Mouse (Mus musculus): ENCODE measurements around the gene Sgta. TPM values are rescaled to one million over a fixed set of nuclear protein-coding genes. Genes with fewer than 3 reads are reported as not detected.
A peak's percentile ranks its signal among the peaks of the same experiment; 100 is the strongest.
"Not testable (repeated sequence)": the region's sequence is repeated elsewhere in the genome, so short reads cannot be mapped to it uniquely, and the experiment has no call there.

Gene Sgta
- polyA plus RNA-seq, 1 experiment from 2014 or later = 331 TPM

DNA sequence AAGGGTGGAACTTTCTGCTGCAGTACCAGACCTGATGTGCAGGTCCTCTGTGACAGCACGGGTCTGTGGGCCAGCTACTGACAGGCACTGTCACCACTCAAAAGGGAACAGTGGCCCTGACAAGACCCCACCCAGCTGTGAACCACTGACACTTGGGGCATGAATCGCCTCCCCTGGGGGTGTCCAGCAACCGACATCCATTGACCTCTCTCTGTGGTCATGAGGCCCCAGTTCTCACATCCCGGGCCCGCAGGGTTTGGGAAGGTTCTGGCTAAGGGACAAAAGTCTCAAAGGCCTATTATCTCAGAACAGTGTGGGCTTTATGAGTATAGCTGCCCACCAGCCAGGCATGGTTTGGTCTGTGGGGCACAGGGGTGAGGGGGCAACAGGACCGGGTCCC is 4.8 kb downstream of the Sgta start:
- H3K36me3 ChIP-seq = peaks cover 20% of the 10 kb centered on the region

DNA sequence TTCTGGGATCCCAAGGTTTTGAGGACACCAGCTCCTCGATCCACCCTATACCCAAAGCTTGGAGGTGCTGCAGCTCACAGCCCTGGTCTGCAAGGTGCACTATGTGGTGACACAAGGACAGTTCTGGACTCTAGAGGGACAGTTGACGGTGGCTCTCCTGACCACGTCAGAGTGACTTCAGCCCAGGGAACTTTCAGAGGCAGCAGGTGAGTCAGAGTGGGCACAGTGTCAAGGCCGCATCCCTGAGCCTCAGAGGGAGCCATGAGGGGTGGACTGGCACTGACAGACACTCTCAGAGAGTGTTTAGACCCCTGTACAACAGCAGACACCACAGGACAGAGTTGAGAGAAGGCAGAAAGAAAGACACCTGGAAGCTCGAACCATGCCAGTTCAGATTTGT is 7.4 kb downstream of the Sgta start:
- no peak for ATAC-seq (ENCODE audit: low FRiP score, low read depth)
- Histone ChIP-seq H3K27ac (replicated peaks) (no peak overlapping the region), H3K9me3 (no peaks in the 10 kb centered on the region), H3K4me2 (no peak overlapping the region), H3K4me3 (no peak overlapping the region), H3K4me1 (replicated peaks) (peaks cover 13% of the 10 kb centered on the region), H3K27me3 (no peaks in the 10 kb centered on the region), H3K9ac (no peak overlapping the region), H3K36me3 (peaks cover 45% of the 10 kb centered on the region)
- 93% methylated on average over 5 of the region's 5 CpGs for WGBS

More for the DNA sequence above, 4.8 kb downstream of the Sgta start:
- no peaks in the 10 kb centered on the region for H3K9me3 ChIP-seq
- WGBS = 81% methylated on average over 6 of the region's 6 CpGs
- H3K4me1 ChIP-seq (replicated peaks) = peaks cover 34% of the 10 kb centered on the region
- no peaks in the 10 kb centered on the region for H3K27me3 ChIP-seq
- no peak overlapping the region for H3K9ac ChIP-seq
- no peak overlapping the region for H3K4me2 ChIP-seq
- no peak for ATAC-seq (ENCODE audit: low FRiP score, low read depth)
- H3K27ac ChIP-seq (replicated peaks) = no peak overlapping the region
- no peak overlapping the region for H3K4me3 ChIP-seq

DNA sequence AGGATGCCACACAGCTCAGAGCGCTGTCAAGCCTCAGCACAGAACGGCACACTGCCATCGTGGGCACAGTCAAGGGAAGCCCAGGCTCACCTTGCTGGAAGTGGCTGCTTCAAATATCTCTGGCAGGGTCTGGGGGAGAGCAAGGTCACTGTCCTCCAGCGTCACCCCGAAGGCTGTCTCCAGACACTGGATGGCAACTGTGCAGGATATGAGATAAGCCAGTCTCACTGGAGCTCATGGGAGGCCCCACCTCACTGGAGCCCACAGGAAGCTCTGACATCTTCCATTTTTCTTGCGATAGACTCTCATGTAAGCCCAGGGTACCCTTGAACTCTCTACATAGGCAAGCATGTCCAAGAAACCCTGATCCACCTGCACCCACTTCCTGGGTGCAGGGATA is 8.8 kb downstream of the Sgta start:
- no peak overlapping the region for H3K4me2 ChIP-seq
- H3K4me3 ChIP-seq = no peak overlapping the region
- no peaks in the 10 kb centered on the region for H3K27me3 ChIP-seq
- ATAC-seq (ENCODE audit: low FRiP score, low read depth) = no peak
- H3K36me3 ChIP-seq = peaks cover 59% of the 10 kb centered on the region
- H3K4me1 ChIP-seq (replicated peaks) = no peaks in the 10 kb centered on the region; the same call in 1 of the 2 replicates
- H3K27ac ChIP-seq (replicated peaks) = no peak overlapping the region
- 96% methylated on average over 6 of the region's 6 CpGs for WGBS
- H3K9me3 ChIP-seq = no peaks in the 10 kb centered on the region
- no peak overlapping the region for H3K9ac ChIP-seq

DNA sequence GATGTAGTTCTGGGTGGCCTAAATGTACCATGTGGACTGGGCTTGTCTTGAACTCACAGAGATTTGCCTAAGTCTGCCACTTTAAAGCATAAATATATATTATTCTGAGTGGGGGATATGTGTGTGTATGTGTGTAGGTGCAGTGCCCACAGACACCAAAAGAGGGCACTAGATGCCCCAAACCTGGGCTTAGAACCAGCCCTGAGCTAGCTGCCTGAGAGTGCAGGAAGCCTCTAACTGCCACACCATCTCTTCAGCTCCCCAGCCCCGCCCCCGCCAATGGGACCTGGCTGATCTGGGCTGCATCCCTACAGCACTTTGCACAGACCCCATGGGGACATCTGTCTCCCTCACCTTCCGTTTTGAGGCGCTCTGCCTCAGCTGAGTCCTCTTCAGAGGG is 9.3 kb downstream of the Sgta start:
- H3K9me3 ChIP-seq = no peaks in the 10 kb centered on the region
- WGBS = 87% methylated on average over 4 of the region's 4 CpGs
- H3K9ac ChIP-seq = no peak overlapping the region
- H3K27ac ChIP-seq (replicated peaks) = no peak overlapping the region
- H3K4me1 ChIP-seq (replicated peaks) = no peaks in the 10 kb centered on the region; the same call in 1 of the 2 replicates
- ATAC-seq (ENCODE audit: low FRiP score, low read depth) = no peak
- no peak overlapping the region for H3K4me2 ChIP-seq
- no peak overlapping the region for H3K4me3 ChIP-seq
- peaks cover 64% of the 10 kb centered on the region for H3K36me3 ChIP-seq
- H3K27me3 ChIP-seq = no peaks in the 10 kb centered on the region

DNA sequence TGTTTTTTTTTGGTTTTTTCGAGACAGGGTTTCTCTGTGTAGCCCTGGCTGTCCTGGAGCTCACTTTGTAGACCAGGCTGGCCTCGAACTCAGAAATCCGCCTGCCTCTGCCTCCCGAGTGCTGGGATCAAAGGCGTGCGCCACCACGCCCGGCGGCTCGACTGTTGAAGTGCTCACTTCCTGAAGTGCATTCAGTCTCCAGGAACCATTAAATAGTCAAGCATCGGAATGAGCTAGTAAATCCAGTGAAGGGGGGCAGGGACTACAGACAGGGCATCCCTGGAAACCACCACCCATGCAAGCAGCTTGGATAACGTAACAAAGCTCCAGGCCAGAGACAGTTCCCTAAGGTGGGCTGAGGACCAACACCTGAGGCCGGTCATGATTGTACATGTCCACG is 14.7 kb downstream of the Sgta start:
- peaks cover 66% of the 10 kb centered on the region for H3K36me3 ChIP-seq
- not testable (repeated sequence) for H3K27ac ChIP-seq (replicated peaks); H3K27me3 ChIP-seq; H3K4me3 ChIP-seq; H3K4me1 ChIP-seq (replicated peaks); H3K9ac ChIP-seq; H3K9me3 ChIP-seq; H3K4me2 ChIP-seq; ATAC-seq (ENCODE audit: low FRiP score, low read depth)
- 94% methylated on average over 14 of the region's 14 CpGs for WGBS

DNA sequence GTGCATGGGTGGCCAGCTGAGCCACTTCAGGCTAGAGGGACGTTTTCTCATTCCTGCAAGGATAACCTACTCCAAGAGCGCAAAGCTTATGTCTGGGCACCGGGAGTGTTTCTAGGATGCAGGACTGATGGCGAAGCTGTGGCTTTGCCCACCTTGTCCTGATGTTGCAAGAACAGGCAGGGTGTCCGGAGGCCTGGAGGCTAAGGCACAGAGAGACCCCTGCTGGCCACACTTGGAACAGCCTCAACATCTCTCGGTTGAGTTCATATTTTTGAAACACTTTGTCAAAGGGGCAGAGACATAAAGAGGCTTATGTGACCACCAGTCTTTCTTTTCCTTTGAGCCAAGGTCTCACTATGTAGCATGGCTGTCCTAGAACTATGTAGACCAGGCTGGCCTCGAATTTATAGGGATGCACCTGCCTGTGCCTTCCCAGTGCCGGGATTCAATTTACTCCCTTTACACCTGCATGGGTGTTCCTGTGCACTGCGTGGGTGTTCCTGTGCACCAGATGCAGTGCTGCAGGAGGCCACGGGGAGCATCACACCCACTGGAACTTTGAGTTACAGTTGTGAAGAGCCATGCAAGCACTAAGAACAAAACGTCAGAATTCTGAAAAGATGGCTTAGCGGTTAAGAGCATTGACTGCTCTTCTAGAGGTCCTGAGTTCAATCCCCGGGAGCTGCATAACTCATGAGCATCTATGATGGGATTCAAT is 18.4 kb downstream of the Sgta start:
- Histone ChIP-seq H3K4me3 (no peak overlapping the region), H3K9me3 (no peaks in the 10 kb centered on the region), H3K27ac (replicated peaks) (no peak overlapping the region), H3K36me3 (peaks cover 31% of the 10 kb centered on the region), H3K9ac (no peak overlapping the region), H3K4me2 (no peak overlapping the region), H3K27me3 (no peaks in the 10 kb centered on the region), H3K4me1 (replicated peaks) (peaks cover 5% of the 10 kb centered on the region; the same call in 1 of the 2 replicates)
- no peak for ATAC-seq (ENCODE audit: low FRiP score, low read depth)
- WGBS = 33% methylated on average over 13 of the region's 13 CpGs

DNA sequence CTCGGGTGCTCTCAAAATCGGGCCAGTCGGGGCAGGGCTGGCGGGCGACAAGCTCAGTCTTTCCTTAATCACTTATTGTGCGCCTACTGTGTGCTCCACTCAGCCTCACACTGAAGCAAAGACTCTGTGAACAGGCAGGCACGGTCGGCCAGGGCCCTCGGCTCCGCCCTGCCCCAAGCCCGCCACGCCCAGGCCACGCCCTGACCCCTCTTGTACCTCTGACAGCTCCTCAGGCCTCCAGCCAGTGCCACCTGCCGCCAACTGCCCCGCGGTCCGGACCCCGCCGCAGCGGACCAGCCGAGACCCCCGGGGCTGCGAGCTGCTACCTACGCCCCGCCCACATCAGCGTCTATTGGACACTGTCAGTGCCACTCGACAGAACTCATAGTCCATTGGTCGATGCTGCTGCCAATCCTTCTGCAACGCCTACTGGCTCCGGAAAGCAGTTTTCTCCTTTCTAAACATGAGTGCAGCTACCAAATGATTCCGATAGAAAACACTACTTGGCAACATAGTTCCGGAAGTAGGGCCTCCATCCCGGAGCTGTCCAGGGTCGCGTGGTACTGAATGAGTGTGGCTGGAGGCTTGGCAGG is 22.9 kb downstream of the Sgta start, which contains the start of gene Slc39a3:
Gene Slc39a3, minus strand, starts transcription at position 439 of the 593 bp plus-strand sequence.
- H3K9me3 ChIP-seq = no peaks in the 10 kb centered on the region
- no peaks in the 10 kb centered on the region for H3K27me3 ChIP-seq
- H3K9ac ChIP-seq = peak within 1 kb of the TSS; percentile 92
- peak within 1 kb of the TSS; percentile 79 for H3K27ac ChIP-seq (replicated peaks)
- ATAC-seq (ENCODE audit: low FRiP score, low read depth) = peak; percentile 99
- H3K4me1 ChIP-seq (replicated peaks) = peaks cover 21% of the 10 kb centered on the region
- H3K4me3 ChIP-seq = peak within 1 kb of the TSS; percentile 97
- WGBS = under 1% methylated on average over 35 of the region's 35 CpGs
- H3K36me3 ChIP-seq = peaks cover 9% of the 10 kb centered on the region
- H3K4me2 ChIP-seq = peak within 1 kb of the TSS; percentile 79

DNA sequence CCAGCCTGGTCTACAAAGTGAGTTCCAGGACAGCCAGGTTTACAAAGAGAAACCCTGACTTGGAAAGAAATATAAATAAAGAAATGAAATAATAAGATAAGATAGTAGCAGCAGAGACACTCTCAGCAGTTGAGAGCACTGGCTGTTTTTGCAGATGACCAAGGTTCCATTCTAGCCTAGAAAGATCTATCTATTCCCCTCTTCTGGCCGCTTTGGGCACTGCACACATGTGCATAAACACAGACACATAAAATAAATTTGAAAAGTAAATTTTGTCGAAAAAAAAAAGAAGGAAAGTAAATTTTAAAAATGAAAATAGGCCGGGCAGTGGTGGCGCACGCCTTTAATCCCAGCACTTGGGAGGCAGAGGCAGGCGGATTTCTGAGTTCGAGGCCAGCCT is 23.7 kb downstream of the Sgta start:
- H3K4me1 ChIP-seq (replicated peaks) = peaks cover 21% of the 10 kb centered on the region
- H3K27me3 ChIP-seq = no peaks in the 10 kb centered on the region
- H3K4me3 ChIP-seq = 0 out of 2 replicates have a peak overlapping the region, but pooled peaks have one; percentile 97
- ATAC-seq (ENCODE audit: low FRiP score, low read depth) = no peak
- no peak overlapping the region for H3K9ac ChIP-seq
- H3K9me3 ChIP-seq = no peaks in the 10 kb centered on the region
- peaks cover 13% of the 10 kb centered on the region for H3K36me3 ChIP-seq
- WGBS = 76% methylated on average over 7 of the region's 7 CpGs
- H3K27ac ChIP-seq (replicated peaks) = no peak overlapping the region
- peak overlapping the region; percentile 79; the same call in 1 of the 2 replicates for H3K4me2 ChIP-seq

DNA sequence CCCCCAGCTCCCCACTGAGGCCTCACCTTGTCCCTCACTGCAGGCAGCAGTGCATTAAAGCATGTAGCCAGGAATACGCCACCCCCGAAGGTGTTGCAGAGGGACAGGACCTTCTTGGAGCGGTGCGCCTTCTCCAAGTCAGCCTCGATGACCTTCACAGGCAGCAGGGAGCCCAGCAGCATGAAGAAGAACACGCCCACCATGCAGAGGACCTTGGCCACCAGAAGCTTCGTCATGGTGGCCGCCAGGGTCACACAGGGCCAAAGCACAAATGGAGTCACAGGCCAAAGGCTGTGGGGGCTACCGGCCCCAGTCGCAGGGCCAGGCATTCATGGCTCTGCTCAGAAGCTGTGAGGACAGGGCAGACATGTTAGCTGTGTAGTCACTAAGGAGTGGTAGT is 26.4 kb downstream of the Sgta start:
- H3K27me3 ChIP-seq = no peaks in the 10 kb centered on the region
- H3K4me2 ChIP-seq = no peak overlapping the region
- no peaks in the 10 kb centered on the region for H3K9me3 ChIP-seq
- peaks cover 23% of the 10 kb centered on the region for H3K36me3 ChIP-seq
- no peak overlapping the region for H3K9ac ChIP-seq
- no peak for ATAC-seq (ENCODE audit: low FRiP score, low read depth)
- no peak overlapping the region for H3K27ac ChIP-seq (replicated peaks)
- H3K4me1 ChIP-seq (replicated peaks) = peaks cover 21% of the 10 kb centered on the region
- H3K4me3 ChIP-seq = no peak overlapping the region
- WGBS = 83% methylated on average over 10 of the region's 10 CpGs

DNA sequence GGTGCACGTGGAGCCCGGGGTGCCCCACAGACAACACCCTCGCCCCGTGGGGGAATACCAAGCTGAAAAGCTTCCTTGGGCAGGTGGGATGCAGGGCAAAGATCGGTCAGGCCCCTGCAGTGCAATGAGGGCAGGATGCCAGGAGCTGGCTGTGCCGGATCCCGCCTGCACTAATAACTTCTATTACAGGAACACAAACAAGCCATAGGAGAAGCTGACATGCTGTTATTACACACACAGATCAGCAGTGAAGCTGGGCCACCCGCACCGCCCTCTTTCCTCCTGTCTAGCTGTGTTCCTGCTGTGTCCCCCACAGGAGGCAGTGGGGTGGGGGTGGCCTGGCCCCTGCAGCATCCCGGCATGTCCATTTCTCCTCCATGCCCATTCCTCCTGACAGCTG is 30.9 kb downstream of the Sgta start:
- no peak for ATAC-seq (ENCODE audit: low FRiP score, low read depth)
- no peaks in the 10 kb centered on the region for H3K9me3 ChIP-seq
- H3K4me3 ChIP-seq = no peak overlapping the region
- no peak overlapping the region for H3K9ac ChIP-seq
- peaks cover 23% of the 10 kb centered on the region for H3K36me3 ChIP-seq
- 52% methylated on average over 10 of the region's 10 CpGs for WGBS
- H3K4me1 ChIP-seq (replicated peaks) = peaks cover 22% of the 10 kb centered on the region
- no peak overlapping the region for H3K4me2 ChIP-seq
- H3K27me3 ChIP-seq = no peaks in the 10 kb centered on the region
- no peak overlapping the region for H3K27ac ChIP-seq (replicated peaks)

DNA sequence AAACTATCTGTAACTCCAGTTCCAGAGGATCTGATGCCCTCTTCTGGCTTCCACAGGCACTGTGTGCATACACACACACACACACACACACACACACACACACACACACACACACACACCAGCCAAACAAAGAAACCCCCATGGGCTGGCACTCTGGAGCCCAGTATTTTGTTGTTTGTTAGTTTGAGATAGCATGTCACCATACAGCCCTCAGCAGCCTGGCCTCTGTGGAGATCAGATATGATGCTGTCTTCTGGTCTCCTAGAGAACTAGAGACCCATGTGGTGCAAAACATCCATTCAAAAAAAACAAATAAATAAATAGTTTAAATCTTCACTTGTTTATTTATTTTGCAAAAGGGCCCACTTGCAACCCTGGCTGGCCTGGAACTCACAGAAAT is 31.8 kb downstream of the Sgta start:
- ATAC-seq (ENCODE audit: low FRiP score, low read depth) = no peak
- Histone ChIP-seq H3K36me3 (peaks cover 23% of the 10 kb centered on the region), H3K4me1 (replicated peaks) (peaks cover 29% of the 10 kb centered on the region), H3K9ac (no peak overlapping the region), H3K4me3 (no peak overlapping the region), H3K4me2 (no peak overlapping the region), H3K27ac (replicated peaks) (no peak overlapping the region), H3K9me3 (no peaks in the 10 kb centered on the region), H3K27me3 (no peaks in the 10 kb centered on the region)

DNA sequence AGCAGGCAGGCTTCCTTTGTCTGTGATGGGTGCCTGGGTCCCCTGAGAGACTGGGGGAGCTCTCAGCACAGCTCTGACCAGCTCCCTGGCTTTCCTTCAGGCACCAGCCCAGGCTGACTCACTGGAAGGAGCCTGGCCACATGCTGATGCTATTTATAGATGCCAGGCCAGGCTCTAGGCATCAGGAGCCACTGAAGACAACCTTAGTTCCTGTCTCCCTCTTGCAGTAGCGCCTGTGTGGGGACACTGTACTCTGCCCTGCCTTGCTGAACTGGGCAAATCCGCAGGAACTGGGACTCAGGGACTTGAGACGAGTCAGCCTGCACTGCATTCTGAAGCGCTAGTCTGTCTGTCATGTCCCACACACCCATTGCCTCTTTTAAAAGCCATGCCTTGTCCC is 32.6 kb downstream of the Sgta start:
- H3K27me3 ChIP-seq = no peaks in the 10 kb centered on the region
- H3K4me2 ChIP-seq = no peak overlapping the region
- ATAC-seq (ENCODE audit: low FRiP score, low read depth) = no peak
- peaks cover 16% of the 10 kb centered on the region for H3K36me3 ChIP-seq
- WGBS = 62% methylated on average over 4 of the region's 4 CpGs
- no peak overlapping the region for H3K4me3 ChIP-seq
- H3K27ac ChIP-seq (replicated peaks) = no peak overlapping the region
- H3K4me1 ChIP-seq (replicated peaks) = peaks cover 32% of the 10 kb centered on the region
- no peak overlapping the region for H3K9ac ChIP-seq
- H3K9me3 ChIP-seq = no peaks in the 10 kb centered on the region
